Mouse (Mus musculus): ENCODE results near the gene Znhit1. TPM values are rescaled to one million over a fixed set of nuclear protein-coding genes. Genes with fewer than 3 reads are reported as not detected.
A peak's percentile ranks its signal among the peaks of the same experiment; 100 is the strongest.
"Not testable (repeated sequence)": the region's sequence is repeated elsewhere in the genome, so short reads cannot be mapped to it uniquely, and the experiment has no call there.

Gene Znhit1
- polyA plus RNA-seq, 1 experiment from 2014 or later = 119 TPM

DNA sequence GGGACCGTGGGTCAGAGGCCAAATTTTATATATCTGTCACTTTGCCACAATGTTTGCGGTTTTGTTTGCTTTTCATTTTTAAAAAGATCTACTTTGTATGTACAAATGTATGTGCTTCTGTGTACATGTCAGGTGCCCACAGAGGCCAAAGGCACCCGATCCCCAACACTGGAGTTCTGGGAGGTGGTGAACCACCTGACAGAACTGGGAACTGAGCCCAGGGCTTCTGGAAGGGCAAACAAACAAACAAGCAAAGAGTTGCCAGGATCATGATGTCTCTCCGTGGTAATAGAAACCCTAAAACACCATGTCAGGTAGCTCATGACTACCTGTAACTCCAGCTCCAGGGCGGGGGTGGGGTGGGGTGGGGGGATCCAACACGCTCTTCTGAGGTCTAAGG, 27.8 kb downstream of the Znhit1 start:
- H3K27ac ChIP-seq = no peak overlapping the region
- no peaks in the 10 kb centered on the region for H3K27me3 ChIP-seq (ENCODE audit: low read depth, poor library complexity, severe bottlenecking)
- H3K4me3 ChIP-seq = no peak overlapping the region
- peaks cover 63% of the 10 kb centered on the region for H3K36me3 ChIP-seq
- DNase-seq (ENCODE audit: low spot score) = no peak
- no peaks in the 10 kb centered on the region for H3K9me3 ChIP-seq (replicated peaks)
- WGBS = 96% methylated on average over 6 of the region's 6 CpGs
- peaks cover 16% of the 10 kb centered on the region for H3K4me1 ChIP-seq

DNA sequence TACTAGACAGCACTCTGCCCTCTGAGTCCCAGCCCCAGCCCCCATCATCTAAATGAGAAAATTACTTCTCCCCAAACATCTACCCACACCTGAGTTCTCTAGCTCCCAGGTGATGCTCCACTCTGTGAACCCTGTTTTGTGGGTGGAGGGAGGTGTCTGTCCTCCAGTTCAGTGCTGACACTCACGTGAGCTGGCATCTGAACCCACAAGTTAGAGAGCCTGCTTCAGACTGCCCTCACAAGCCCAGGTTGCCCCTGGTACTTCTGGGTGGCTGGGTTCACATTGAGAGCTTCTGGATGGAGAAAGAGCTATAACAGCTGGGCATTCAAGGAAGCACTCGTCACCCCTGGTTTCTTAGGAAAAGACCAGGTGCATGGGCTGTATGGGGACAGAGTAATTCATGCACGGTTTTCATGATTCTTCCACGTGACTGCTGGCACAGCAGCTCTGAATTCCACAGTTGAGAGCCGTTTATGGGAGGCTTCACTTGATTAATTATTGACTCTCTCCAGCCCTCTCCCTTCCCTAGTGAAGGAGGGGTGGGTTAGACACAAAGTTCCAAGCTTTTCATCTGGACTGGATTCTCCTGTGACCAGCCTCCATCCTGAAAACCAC, 28.7 kb downstream of the Znhit1 start:
- WGBS = 83% methylated on average over 5 of the region's 5 CpGs
- no peaks in the 10 kb centered on the region for H3K27me3 ChIP-seq (ENCODE audit: low read depth, poor library complexity, severe bottlenecking)
- no peak overlapping the region for H3K4me3 ChIP-seq
- DNase-seq (ENCODE audit: low spot score) = no peak
- peaks cover 53% of the 10 kb centered on the region for H3K36me3 ChIP-seq
- no peak overlapping the region for H3K27ac ChIP-seq
- no peaks in the 10 kb centered on the region for H3K9me3 ChIP-seq (replicated peaks)
- H3K4me1 ChIP-seq = peaks cover 18% of the 10 kb centered on the region

DNA sequence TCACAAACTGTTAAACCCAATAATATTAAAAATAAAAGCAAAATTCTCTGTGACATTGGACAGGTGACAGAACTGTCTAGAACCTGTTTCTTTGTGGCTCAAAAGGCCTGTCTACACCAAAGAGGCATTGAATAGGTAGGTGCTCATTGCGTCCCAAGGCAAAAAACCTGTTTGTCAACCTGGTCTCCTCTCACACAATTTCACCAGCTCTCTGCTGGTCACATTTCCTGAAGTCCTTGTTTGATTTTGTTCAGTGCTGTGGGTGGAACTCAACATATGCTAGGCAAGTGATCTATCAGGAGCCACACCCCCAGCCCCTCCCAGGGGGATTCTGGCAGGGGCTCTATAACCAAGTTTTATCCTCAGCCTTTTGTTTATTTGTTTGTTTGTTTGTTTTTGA, 30.6 kb downstream of the Znhit1 start:
- DNase-seq (ENCODE audit: low spot score) = no peak
- Histone ChIP-seq H3K9me3 (replicated peaks) (no peaks in the 10 kb centered on the region), H3K27me3 (ENCODE audit: low read depth, poor library complexity, severe bottlenecking) (no peaks in the 10 kb centered on the region), H3K4me1 (peaks cover 16% of the 10 kb centered on the region), H3K4me3 (no peak overlapping the region), H3K36me3 (peaks cover 41% of the 10 kb centered on the region), H3K27ac (no peak overlapping the region)
- WGBS = 100% methylated on average over 1 of the region's 1 CpGs

DNA sequence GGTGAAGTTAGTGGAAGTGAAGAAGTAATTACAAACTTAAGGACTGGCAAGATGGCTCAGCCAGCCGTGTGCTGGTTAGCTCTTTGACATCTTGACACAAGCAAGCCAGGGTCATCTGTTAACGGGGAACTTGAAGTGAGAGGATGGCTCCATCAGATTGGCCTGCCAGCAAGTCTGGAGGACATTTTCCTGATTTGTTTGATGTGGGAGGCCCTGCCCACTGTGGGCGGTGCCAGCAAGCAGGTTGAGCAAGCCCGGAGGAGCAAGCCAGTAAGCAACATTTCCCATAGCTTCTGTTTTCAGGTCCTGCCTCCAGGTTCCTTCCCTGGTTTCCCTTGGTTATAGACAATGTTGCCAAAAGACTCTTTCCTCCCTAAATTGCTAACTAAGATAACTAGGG, 32.2 kb downstream of the Znhit1 start:
- H3K9me3 ChIP-seq (replicated peaks) = no peaks in the 10 kb centered on the region
- DNase-seq (ENCODE audit: low spot score) = no peak
- WGBS = 78% methylated on average over 4 of the region's 4 CpGs
- H3K27ac ChIP-seq = no peak overlapping the region
- no peak overlapping the region for H3K4me3 ChIP-seq
- H3K36me3 ChIP-seq = peaks cover 40% of the 10 kb centered on the region
- peaks cover 8% of the 10 kb centered on the region for H3K4me1 ChIP-seq
- H3K27me3 ChIP-seq (ENCODE audit: low read depth, poor library complexity, severe bottlenecking) = no peaks in the 10 kb centered on the region

- H3K36me3 ChIP-seq = peaks cover 22% of the 10 kb centered on the region
- DNase-seq (ENCODE audit: low spot score) = no peak
- H3K4me3 ChIP-seq = peak overlapping the region; percentile 79
- no peaks in the 10 kb centered on the region for H3K27me3 ChIP-seq (ENCODE audit: low read depth, poor library complexity, severe bottlenecking)
- 4% methylated on average over 12 of the region's 12 CpGs for WGBS
- peak overlapping the region; percentile 81 for H3K27ac ChIP-seq
- peaks cover 8% of the 10 kb centered on the region for H3K4me1 ChIP-seq
- H3K9me3 ChIP-seq (replicated peaks) = no peaks in the 10 kb centered on the region
Measured at GRCm38 (mm10) chr5:136953440-136953951, 34.3 kb downstream of the Znhit1 start.

DNA sequence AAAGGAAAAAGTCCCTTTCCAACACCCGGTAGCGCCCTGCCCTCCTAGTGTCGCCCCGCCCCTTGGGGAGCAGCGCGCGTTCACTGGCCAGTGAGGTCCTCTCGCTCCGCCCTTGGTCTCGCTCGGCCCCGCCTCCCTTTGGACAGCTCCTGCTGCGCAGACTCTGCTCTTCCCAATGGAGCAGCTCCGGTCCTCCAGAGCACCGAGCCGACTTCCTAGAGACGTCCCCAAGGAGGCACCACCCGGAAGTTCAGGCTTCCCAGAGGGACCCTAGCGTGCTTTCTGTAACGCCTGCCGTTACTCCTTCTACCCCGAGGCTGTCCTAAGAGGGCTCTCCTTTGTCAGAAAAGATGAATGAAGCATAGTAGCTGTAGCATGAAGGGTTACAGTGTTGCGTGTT, 34.8 kb downstream of the Znhit1 start, which contains the start of gene Fis1:
Gene Fis1 (plus strand): TSS at position 261 of the 400 bp plus-strand sequence.
- DNase-seq (ENCODE audit: low spot score) = peak; percentile 95
- H3K27ac ChIP-seq = peak within 1 kb of the TSS; percentile 81
- peaks cover 19% of the 10 kb centered on the region for H3K36me3 ChIP-seq
- peak within 1 kb of the TSS; percentile 79 for H3K4me3 ChIP-seq
- H3K27me3 ChIP-seq (ENCODE audit: low read depth, poor library complexity, severe bottlenecking) = no peaks in the 10 kb centered on the region
- H3K4me1 ChIP-seq = peaks cover 8% of the 10 kb centered on the region
- WGBS = 0% methylated on average over 23 of the region's 23 CpGs
- H3K9me3 ChIP-seq (replicated peaks) = no peaks in the 10 kb centered on the region

GRCm38 (mm10) chr5:136952153-136952552, 35.7 kb downstream of the Znhit1 start:
- Histone ChIP-seq H3K4me3 (no peak overlapping the region), H3K27me3 (ENCODE audit: low read depth, poor library complexity, severe bottlenecking) (no peaks in the 10 kb centered on the region), H3K4me1 (peaks cover 8% of the 10 kb centered on the region), H3K9me3 (replicated peaks) (no peaks in the 10 kb centered on the region), H3K27ac (no peak overlapping the region), H3K36me3 (peaks cover 12% of the 10 kb centered on the region)
- 77% methylated on average over 4 of the region's 4 CpGs for WGBS
- DNase-seq (ENCODE audit: low spot score) = no peak

- WGBS = 93% methylated on average over 6 of the region's 6 CpGs
- Histone ChIP-seq H3K36me3 (no peaks in the 10 kb centered on the region), H3K4me1 (peaks cover 8% of the 10 kb centered on the region), H3K27me3 (ENCODE audit: low read depth, poor library complexity, severe bottlenecking) (no peaks in the 10 kb centered on the region), H3K27ac (no peak overlapping the region), H3K4me3 (no peak overlapping the region), H3K9me3 (replicated peaks) (no peaks in the 10 kb centered on the region)
- no peak for DNase-seq (ENCODE audit: low spot score)
Measured at GRCm38 (mm10) chr5:136950521-136950920, 37.3 kb downstream of the Znhit1 start.

- WGBS = 87% methylated on average over 14 of the region's 14 CpGs
- H3K36me3 ChIP-seq; DNase-seq (ENCODE audit: low spot score); H3K27me3 ChIP-seq (ENCODE audit: low read depth, poor library complexity, severe bottlenecking); H3K27ac ChIP-seq; H3K9me3 ChIP-seq (replicated peaks); H3K4me1 ChIP-seq; H3K4me3 ChIP-seq: not testable (repeated sequence)
Measured at GRCm38 (mm10) chr5:136949551-136950336, 38.1 kb downstream of the Znhit1 start.

- no peaks in the 10 kb centered on the region; the same call in 1 of the 2 replicates for H3K4me1 ChIP-seq
- no peaks in the 10 kb centered on the region for H3K27me3 ChIP-seq (ENCODE audit: low read depth, poor library complexity, severe bottlenecking)
- no peaks in the 10 kb centered on the region for H3K9me3 ChIP-seq (replicated peaks)
- H3K4me3 ChIP-seq = no peak overlapping the region
- H3K27ac ChIP-seq = no peak overlapping the region
- no peak for DNase-seq (ENCODE audit: low spot score)
- no peaks in the 10 kb centered on the region for H3K36me3 ChIP-seq
Measured at GRCm38 (mm10) chr5:136947874-136948273, 39.9 kb downstream of the Znhit1 start.

- WGBS = 84% methylated on average over 12 of the region's 12 CpGs
- H3K4me3 ChIP-seq = no peak overlapping the region
Measured at GRCm38 (mm10) chr5:136945084-136945483, 42.7 kb downstream of the Znhit1 start.

GRCm38 (mm10) chr5:136943382-136943781, 44.4 kb downstream of the Znhit1 start:
- 76% methylated on average over 2 of the region's 2 CpGs for WGBS
- Histone ChIP-seq H3K27ac (no peak overlapping the region), H3K4me3 (no peak overlapping the region), H3K4me1 (no peaks in the 10 kb centered on the region), H3K9me3 (replicated peaks) (no peaks in the 10 kb centered on the region), H3K36me3 (no peaks in the 10 kb centered on the region), H3K27me3 (ENCODE audit: low read depth, poor library complexity, severe bottlenecking) (no peaks in the 10 kb centered on the region)
- no peak for DNase-seq (ENCODE audit: low spot score)

More at GRCm38 (mm10) chr5:136945084-136945483, 42.7 kb downstream of the Znhit1 start:
- no peak for DNase-seq (ENCODE audit: low spot score)
- no peak overlapping the region for H3K27ac ChIP-seq
- H3K27me3 ChIP-seq (ENCODE audit: low read depth, poor library complexity, severe bottlenecking) = no peaks in the 10 kb centered on the region
- H3K9me3 ChIP-seq (replicated peaks) = no peaks in the 10 kb centered on the region
- H3K36me3 ChIP-seq = no peaks in the 10 kb centered on the region
- no peaks in the 10 kb centered on the region for H3K4me1 ChIP-seq

DNA sequence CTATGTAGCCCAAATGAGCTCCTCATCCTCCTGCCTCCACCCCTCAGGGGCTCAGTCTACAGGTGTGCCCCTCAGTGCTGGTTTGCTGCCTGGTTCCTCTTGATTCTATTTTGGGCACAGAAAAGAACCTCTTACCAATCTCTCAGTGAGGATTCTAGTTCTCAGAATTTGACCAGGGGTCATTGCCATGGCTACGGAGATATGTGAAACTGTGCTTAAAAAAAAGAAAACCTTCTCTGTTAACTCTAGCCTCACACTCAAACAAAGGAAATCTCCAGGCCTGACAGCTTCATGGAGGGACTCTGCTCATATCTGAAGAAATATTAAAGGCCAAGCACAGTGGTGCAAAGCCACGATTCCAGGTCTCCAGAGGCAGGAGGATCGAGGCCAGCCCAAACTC, 45.0 kb downstream of the Znhit1 start:
- Histone ChIP-seq H3K9me3 (replicated peaks) (no peaks in the 10 kb centered on the region), H3K27me3 (ENCODE audit: low read depth, poor library complexity, severe bottlenecking) (no peaks in the 10 kb centered on the region), H3K4me3 (no peak overlapping the region), H3K27ac (no peak overlapping the region), H3K4me1 (no peaks in the 10 kb centered on the region), H3K36me3 (no peaks in the 10 kb centered on the region)
- DNase-seq (ENCODE audit: low spot score) = no peak
- 83% methylated on average over 3 of the region's 3 CpGs for WGBS

All from limb, embryonic 10.5 days (tissue).